Mouse (Mus musculus): ENCODE measurements around the gene P3h1.
"Not testable (repeated sequence)": the region's sequence is repeated elsewhere in the genome, so short reads cannot be mapped to it uniquely, and the experiment has no call there.

The P3h1 gene

GRCm38 (mm10) chr4:119275726-119276125 is 43.0 kb downstream of the P3h1 start:
- DNase-seq: no peak

GRCm38 (mm10) chr4:119278784-119279183 is 46.1 kb downstream of the P3h1 start:
- DNase-seq: not testable (repeated sequence)

GRCm38 (mm10) chr4:119284861-119285260 is 52.1 kb downstream of the P3h1 start:
- no peak for DNase-seq

GRCm38 (mm10) chr4:119285336-119285735 is 52.6 kb downstream of the P3h1 start:
- no peak for DNase-seq

GRCm38 (mm10) chr4:119291921-119292320 is 59.2 kb downstream of the P3h1 start:
- no peak for DNase-seq

- peak; percentile 12 to 36 for DNase-seq
These were observed 60.3 kb downstream of the P3h1 start for GRCm38 (mm10) chr4:119292771-119293573.

- DNase-seq: peak; percentile 29 to 31
These were observed 61.0 kb downstream of the P3h1 start for GRCm38 (mm10) chr4:119293574-119294258.

GRCm38 (mm10) chr4:119294415-119295133 is 61.9 kb downstream of the P3h1 start, which contains the start of gene Ybx1:
Ybx1 (minus strand) TSS chr4:119294604.
- peak; percentile 100 for DNase-seq

- DNase-seq: peak in 1 of 2 experiments; percentile 13
These were observed 62.4 kb downstream of the P3h1 start for GRCm38 (mm10) chr4:119295134-119295453.

- DNase-seq: no peak
These were observed 64.6 kb downstream of the P3h1 start for GRCm38 (mm10) chr4:119297361-119297760.

All from cerebellum, postnatal 36 days (tissue).